In genomic region chr3:34903106-34903505, GRCm38 (mm10) we compare ENCODE assay signal across 16 mouse cellular contexts.
"Had no signal": no experiment of that assay in that cellular context is flagged by ENCODE, and none has a peak within 500 bp of the region (broad histone marks: within the 10 kb centered on the region; RNA-seq: fewer than 3 reads in every experiment).

No protein-coding gene starts in this region.

- DNase-seq: retina, postnatal 1 day; right cerebral cortex, adult 18-20 months; right cerebral cortex, postnatal 14 days; right cerebral cortex, postnatal 25 days; right cerebral cortex, postnatal 4 days; spleen, adult 18-20 months; thymus, adult 18-20 months; thymus, adult 2 months; thymus, postnatal 14 days; thymus, postnatal 25 days; thymus, postnatal 36 days; thymus, postnatal 4 days had no signal

- H3K36me3 ChIP-seq: neural tube, embryonic 13.5 days; neural tube, embryonic 15.5 days; stomach, embryonic 15.5 days had no signal

- H3K27me3 ChIP-seq: neural tube, embryonic 13.5 days; neural tube, embryonic 15.5 days; stomach, embryonic 15.5 days had no signal

- H3K9me3 ChIP-seq: neural tube, embryonic 13.5 days; neural tube, embryonic 15.5 days; stomach, embryonic 15.5 days had no signal

- H3K4me1 ChIP-seq: neural tube, embryonic 13.5 days; neural tube, embryonic 15.5 days; stomach, embryonic 15.5 days had no signal

- H3K9ac ChIP-seq: neural tube, embryonic 13.5 days; neural tube, embryonic 15.5 days; stomach, embryonic 15.5 days had no signal

- H3K4me3 ChIP-seq: neural tube, embryonic 13.5 days; neural tube, embryonic 15.5 days; stomach, embryonic 15.5 days had no signal

- H3K27ac ChIP-seq: neural tube, embryonic 13.5 days; neural tube, embryonic 15.5 days; stomach, embryonic 15.5 days; stomach, postnatal 0 days had no signal

- H3K4me2 ChIP-seq: neural tube, embryonic 13.5 days; neural tube, embryonic 15.5 days; stomach, embryonic 15.5 days had no signal
